Mouse (Mus musculus) liver, embryonic 14.5 days (tissue): Measurements from ENCODE around the gene Tnfsf14.

Source experiments
- CTCF ChIP-seq: IDR thresholded peaks from 2 replicates; pipeline ENCODE4 v1.5.1; 2016; ENCODE audit warnings: antibody characterized with exemption, low read depth, control low read depth
- EP300 ChIP-seq: IDR thresholded peaks from 2 replicates; pipeline ENCODE4 v1.6.1; 2016; ENCODE audit warnings: antibody characterized with exemption, low read depth

- TF ChIP-seq CTCF (no peak), EP300 (no peak)
Observed at GRCm38 (mm10) chr17:57221911-57222310, 27.9 kb upstream of the Tnfsf14 start.
